Mouse (Mus musculus): ENCODE results near the gene Gdpd3.
A peak's percentile ranks its signal among the peaks of the same experiment; 100 is the strongest.
"Not testable (repeated sequence)": the region's sequence is repeated elsewhere in the genome, so short reads cannot be mapped to it uniquely, and the experiment has no call there.

Gene Gdpd3

DNA sequence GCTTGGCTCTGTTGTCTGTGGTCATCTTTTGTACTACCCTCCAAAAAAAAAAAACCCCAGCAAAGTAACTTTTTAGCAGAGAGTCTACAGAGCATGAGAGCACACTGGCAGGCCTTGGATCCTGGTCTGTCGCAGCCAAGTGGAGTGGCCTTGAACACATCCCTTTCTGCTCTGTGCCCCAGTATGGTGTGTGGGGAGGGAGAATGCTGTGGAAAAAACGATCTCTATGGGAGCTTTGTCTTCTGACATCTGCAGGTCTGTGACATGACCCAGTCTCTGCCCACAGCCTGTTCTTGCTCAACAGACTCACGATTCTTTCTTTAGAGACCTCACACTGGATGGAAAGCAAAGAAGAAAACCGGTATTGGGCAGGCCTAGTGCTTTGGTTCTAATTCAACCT is 5.2 kb upstream of the Gdpd3 start:
- DNase-seq (ENCODE audit: low spot score): no peak

DNA sequence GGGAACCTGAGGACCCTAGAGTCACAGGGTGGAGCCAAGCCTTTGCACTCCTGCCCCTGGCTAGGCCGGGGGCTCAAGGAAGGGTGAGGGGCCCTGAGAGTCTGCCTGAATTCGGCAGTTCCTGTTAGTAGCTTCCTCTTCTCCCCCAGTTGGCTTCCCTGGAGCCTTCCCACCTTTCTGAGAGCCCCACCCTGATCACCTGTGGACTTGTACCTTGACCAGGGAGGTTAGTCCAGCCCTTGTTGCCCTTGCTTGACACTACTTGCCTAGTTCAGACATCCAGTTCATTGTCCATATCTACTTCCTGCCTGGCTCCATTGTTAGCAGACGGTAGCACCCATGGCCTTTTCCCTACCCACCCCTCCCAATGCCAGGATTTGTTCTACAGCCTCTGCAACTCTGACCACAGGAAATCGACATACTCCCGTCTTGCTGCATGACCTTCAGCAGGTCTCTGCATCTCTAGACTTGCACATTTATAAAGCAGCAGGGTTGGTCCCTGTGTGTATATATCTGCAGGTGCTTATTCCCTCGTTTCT is 4.5 kb upstream of the Gdpd3 start:
- DNase-seq (ENCODE audit: low spot score): no peak

DNA sequence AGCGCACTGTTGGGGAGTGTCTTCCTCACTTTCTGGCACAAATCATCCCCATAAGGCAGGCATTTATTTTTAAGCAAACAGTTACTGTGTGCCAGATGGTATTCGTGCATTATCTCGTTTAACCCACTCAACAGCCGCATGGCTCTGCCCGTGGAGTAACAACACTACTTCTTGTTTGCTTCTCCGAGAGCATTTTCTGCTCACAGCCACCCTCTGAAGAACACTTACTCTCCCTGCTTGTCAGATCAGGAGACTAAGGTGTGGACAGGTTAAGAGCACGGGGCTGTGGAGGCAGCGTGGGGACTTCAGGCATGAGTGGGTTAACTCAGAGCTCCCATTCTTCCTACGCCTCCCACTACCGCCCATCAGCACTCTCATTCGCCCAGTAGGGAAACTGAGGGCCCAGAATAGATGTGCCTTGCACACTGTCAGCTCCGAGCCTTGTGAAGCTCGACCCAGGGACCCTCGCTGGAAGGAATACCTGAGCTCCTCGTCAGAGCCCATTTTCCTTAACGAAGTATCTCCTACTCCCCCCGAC is 3.6 kb upstream of the Gdpd3 start:
- no peak for DNase-seq (ENCODE audit: low spot score)

DNA sequence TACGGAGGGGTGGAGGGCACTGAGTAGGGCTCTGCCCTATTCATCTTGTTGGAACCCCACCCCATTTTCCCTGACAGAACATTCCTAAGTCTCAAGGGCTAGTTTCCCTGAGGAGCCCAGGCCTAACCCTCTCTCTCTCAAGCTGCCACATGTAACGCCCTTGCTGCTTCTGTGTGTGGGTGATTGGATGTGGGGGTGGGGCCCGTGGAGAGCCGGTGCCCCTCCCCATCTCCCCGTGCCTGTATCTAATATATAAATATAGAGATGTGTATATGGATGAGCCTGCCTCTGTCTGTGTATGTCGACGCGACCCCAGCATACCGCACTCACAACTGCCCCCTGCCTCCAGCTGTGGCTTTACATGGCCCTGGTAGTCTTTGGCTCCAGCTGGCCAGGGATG is 594 bp upstream of the Gdpd3 start:
- no peak for DNase-seq (ENCODE audit: low spot score)

DNA sequence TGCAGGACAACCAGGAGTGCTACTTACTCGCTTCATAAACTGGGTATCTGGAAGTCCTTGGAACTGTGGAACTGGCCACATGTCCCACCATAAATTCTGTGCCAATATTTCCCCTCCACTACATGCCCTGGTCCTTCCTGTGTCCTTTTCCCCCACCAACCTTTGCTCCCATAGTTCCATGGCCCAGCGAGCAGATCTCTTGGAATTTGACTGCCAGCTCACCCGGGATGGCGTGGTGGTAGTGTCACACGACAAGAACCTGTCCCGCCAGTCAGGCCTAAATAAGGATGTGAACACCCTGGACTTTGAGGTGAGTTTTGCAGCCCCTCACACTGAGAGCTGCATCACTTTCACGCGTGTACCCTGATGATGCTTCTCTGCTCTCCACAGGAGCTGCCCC is 867 bp downstream of the Gdpd3 start:
- DNase-seq (ENCODE audit: low spot score): no peak

DNA sequence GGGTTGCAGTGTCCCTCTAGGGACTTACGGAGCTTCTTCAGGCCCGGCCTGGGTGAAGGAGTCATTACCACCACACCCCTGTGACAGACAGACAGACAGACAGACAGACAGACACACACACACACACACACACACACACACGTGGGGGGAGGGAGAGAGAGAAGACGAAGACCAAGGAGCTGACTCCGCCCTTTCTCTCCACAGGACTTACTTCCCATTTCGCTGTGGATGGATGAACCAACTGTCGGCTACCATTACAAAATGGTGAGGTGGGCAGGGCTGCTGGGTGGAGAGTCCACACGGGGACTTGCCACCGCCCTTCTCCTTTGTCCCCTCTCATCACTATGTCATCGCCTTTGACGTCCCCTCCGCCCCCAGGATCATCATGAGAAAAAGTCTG is 4.7 kb downstream of the Gdpd3 start:
- no peak for DNase-seq (ENCODE audit: low spot score)

DNA sequence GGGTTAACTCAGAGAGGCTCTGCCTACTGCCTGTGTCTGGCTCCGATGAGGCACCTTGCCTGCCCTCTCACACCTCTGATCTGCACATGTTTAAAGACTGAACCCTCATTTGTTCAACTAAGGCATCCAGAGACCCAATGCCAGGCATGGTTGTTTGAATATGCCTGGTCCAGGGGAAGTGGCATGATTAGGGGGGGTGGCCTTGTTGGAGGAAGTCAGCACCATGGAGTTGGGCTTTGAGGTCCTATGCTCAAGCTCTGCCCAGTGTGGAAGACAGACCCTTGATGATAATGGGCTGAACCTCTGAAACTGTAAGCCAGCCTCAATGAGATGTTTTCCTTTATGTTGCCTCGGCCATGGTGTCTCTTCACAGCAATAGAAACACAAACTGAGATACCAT is 7.2 kb downstream of the Gdpd3 start:
- no peak for DNase-seq (ENCODE audit: low spot score)

DNA sequence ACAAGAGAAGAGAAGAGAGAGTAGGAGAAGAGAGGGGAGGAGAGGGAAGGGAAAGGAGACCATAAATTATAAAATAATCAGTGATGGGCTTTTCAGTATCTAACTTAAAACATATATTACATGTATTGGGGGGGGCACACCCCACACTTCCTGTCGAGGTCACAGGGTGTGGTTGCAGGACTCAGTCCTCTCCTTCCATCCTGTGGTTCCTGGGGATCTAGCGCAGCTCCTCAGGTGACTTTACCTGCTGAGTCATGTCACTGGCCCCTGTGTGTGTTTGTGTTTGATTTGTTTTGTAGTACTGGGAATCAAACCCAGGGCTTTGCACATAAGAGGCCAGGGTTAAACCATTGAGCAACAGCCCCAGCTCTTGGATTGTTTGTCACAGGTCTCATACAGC is 8.3 kb downstream of the Gdpd3 start:
- DNase-seq (ENCODE audit: low spot score): no peak

DNA sequence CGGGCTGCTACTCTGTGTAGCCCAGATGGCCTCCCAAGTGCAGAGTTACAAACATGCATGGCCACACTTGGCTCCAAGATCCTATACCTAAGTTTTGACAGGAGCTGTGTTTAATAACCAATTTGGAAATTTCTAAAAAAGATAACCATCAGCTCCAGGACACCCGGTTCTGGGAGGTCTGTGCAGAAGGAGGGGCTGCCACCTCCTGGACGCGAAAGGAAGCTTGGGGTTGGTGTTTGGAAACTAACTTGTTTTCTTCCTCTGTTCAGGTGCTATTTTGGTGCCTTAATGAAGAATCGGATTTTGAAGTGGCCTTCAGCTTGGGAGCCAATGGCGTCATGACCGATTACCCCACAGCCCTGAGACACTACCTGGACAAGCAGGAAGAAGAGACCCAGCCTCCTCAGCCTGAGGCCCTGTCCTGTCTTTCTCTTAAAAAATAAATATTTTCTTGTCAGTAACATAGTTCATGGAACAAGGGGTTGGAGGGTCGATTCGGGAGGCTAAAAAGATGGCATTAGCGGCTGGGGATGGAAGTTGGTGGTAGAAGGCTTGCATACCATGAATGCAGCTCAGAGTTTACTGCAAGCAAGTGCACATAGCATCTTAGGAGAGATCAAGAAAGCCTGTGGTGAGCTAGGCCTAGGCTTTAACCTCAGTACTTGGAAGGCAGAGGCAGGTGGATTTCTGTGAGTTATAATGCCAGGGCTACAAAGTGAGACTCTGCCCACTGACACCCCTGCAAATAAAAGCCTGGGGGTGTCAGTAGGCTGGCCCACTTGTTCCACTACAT is 9.2 kb downstream of the Gdpd3 start:
- no peak for DNase-seq (ENCODE audit: low spot score)

DNA sequence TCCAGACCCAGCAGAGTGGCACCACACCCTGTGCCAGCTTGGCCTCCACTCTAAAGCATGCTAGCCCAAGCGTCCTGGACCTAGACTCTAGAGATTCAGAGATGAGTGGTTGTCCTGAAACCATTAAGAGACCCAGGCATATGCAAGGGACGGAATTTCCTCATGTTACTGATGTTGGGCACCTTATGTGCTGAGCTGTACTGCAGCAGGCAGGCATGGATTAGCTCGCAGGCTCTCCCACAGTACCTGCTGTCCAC is 9.8 kb downstream of the Gdpd3 start:
- no peak for DNase-seq (ENCODE audit: low spot score)

DNA sequence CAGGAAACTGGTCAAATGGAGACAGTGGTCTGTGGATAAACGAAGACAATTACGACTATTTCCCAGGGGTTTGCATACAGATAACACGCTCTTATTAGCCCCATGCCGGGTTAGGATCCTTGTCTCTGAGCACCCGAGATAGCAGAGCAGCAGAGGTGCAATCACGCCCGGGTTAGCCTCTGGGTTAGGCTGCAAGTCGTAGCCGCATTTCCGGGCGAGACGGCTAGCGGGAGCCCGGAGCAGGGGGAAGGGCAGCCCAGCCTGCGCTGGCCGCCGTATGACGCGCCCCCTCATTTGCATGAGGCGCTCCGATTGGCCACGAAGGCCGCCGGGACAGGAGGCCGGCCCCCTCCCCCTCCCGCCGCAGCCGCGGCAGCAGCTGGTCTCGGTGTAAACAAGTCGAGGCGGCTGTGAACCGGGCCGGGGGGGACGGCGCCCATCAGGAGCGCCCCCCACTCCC is 10.5 kb downstream of the Gdpd3 start, which contains the start of gene Ypel3:
TSS of gene Ypel3 (plus strand) at position 358 of the 460 bp plus-strand sequence.
- peak; percentile 96 for DNase-seq (ENCODE audit: low spot score)

DNA sequence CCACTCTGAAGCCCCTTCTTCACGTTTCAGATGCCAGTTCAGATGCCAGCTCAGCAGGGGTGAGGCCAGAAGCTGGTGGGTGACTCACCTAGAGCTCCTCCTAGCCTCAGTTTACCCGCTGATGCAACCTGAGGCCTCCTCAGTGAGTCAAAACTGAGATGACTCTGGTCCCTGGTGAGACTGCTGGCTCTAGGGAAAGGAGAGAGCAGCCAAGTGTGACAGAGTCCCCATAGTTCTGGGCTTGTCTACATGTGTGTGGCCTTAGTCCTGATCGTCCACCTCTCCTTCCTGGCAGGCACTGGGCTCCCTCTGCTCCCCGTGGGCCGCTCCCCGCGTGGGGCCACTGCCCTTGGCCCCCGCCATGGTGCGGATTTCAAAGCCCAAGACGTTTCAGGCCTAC is 11.3 kb downstream of the Gdpd3 start:
- DNase-seq (ENCODE audit: low spot score): no peak

DNA sequence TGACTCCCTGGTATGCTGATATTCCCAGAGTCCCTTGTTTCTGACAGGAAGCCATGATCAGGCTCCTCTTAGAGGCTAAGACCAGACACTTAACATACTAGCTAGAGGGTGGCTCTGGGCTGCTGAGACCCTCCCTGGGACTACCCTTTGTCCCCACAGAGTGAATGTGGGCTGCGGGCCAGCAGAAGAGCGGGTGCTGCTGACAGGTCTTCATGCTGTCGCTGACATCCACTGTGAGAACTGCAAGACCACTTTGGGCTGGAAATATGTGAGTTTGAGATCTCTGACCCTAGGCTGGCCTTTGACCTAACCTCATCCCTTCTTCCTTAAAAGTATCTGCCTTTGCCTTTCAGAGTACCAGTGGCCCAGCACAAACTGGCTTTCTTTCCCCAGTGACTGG is 12.0 kb downstream of the Gdpd3 start:
- no peak for DNase-seq (ENCODE audit: low spot score)

DNA sequence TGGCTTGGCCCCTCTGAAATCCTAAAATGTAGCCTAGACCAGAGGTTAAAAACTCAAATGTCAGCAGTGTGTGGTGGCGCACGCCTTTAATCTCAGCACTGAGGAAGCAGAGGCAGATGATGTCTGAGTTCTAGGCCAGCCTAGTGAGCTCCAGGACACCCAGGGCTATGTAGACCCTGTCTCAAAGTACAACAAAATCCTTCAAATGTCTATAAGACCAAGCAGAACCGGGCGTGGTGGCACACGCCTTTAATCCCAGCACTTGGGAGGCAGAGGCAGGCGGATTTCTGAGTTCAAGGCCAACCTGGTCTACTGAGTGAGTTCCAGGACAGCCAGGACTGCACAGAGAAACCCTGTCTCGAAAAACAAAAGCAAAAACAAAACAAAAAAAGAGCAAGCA is 13.0 kb downstream of the Gdpd3 start:
- not testable (repeated sequence) for DNase-seq (ENCODE audit: low spot score)

DNA sequence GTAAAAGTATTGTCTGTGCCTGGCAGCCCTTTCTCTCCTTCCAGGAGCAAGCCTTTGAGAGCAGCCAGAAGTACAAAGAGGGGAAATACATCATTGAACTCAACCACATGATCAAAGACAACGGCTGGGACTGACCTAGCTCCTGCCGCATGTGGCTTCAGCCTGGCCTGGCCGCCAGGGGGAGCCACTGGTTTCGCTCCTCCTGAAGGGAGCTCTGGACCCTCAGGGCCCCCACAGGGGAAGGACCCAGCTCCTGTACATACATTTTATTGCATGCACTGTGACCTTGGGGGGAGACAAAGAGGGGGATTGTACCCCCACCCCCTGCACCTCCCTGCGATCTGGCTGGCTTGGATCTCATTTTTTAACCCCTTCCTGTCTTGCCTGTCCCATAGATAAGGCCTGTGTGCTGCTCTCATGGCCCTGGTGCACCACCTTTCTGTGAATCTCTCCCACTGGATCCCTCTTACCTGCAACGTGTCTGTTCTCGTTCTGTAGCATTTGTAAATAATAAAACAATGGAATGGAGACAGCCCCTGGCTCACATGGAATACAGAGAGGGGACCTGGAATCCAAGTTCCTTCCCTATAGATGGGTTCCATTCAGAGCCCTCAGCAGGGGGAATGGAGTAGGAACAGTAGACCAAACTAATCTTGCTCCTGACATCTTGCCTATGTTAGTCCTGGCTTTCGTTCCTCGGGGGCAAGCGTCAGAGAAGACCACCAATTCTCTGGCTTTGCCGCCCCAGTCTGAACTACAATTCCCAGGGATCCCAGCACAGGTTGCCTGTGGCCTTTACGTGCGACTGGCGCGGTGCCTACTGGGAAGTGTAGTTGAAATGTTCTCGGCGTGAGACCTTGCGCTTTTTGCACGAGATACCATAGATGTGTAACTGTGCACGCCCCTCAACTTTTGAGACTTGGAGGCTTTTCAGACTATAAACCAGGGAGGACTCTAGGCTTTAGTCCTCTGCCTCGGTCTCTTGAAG is 14.1 kb downstream of the Gdpd3 start:
- DNase-seq (ENCODE audit: low spot score): peak; percentile 95

DNA sequence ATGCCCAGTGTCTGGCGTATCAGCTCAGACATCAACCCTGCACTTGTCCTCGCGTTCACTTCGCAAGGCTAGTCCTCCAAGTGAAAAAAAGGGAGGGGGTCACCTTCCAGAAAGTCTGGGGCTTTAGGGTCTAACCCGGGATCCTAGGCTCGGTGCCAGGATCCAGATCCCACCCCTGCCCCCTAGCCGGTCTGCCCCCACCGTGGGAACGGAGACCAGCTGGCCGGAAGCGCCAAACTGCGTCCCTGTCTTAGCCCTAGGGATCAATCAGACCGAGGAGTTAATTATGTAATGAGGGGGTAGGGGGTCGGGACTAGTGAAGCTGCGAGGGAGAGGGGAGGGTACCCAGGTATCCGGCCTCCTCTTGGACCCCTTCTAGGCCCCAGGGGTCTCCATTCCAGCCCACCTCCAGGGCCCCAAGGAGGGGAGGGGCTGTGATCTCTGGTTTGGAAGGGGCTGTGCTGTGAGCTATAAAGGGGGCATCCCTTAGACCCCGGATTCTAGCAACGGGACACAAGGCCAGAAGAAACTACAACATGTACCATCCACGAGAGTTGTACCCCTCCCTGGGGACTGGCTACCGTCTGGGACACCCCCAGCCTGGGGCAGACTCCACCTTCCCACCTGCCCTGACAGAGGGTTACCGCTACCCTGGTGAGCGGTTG is 15.0 kb downstream of the Gdpd3 start, which contains the start of gene Tbx6:
TSS of gene Tbx6 (plus strand) at position 513 of the 665 bp plus-strand sequence.
- peak; percentile 70 for DNase-seq (ENCODE audit: low spot score)

DNA sequence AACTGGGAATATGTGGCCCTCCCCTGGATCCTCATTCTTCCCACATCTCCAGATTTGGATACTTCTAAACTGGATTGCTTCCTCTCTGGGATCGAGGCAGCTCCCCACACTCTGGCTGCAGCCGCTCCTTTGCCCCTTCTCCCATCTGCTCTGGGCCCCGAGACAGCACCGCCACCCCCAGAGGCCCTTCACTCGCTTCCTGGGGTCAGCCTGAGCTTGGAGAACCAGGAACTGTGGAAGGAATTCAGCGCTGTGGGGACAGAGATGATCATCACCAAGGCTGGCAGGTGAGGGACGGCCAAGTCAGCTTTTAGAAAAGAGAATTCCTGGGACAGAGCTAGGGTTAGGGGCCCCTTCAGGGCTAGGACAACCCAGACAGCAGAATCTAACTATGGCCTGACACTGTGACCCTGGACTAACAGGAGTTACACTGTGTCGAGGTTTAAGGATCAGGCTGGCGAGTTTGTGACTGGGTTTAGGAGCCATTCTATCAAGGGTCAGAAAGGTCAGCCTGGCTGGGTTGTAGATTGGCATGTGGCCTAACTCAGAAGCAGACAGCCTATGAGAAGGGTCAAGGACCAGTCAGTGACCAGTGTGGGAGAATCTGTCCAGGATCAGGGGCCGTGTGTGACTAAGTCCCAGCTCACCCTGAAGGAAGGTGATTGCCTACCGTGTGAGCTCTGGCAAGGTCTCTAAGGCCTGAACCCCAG is 15.7 kb downstream of the Gdpd3 start:
- DNase-seq (ENCODE audit: low spot score): no peak

DNA sequence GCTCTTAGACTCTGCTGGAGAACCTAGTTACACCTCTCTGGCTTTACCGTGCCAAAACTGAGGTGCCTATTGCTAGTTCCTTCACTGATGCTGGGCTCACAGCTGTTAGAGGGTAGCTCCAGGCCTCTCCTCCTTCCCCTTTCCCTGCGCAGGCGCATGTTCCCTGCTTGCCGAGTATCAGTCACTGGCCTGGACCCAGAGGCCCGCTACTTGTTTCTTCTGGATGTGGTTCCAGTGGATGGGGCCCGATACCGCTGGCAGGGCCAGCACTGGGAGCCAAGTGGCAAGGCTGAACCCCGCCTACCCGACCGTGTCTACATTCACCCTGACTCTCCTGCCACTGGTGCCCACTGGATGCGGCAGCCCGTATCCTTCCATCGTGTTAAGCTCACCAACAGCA is 16.6 kb downstream of the Gdpd3 start:
- DNase-seq (ENCODE audit: low spot score): no peak

DNA sequence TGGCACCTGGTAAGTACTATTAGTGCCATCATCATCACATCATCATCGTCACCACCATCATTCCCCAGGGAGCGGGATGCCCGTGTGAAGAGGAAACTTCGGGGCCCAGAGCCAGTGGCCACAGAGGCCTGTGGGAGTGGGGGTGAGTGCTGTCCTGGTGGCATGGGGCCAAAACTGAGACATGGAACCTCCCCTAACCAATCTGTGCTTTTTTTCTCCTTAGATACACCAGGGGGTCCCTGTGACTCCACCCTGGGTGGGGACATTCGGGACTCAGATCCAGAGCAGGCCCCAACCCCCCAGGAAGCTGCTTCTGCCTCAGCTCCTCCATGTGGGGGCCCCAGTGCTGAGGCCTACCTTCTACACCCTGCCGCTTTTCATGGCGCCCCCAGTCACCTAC is 18.3 kb downstream of the Gdpd3 start:
- peak; percentile 64 for DNase-seq (ENCODE audit: low spot score)

DNA sequence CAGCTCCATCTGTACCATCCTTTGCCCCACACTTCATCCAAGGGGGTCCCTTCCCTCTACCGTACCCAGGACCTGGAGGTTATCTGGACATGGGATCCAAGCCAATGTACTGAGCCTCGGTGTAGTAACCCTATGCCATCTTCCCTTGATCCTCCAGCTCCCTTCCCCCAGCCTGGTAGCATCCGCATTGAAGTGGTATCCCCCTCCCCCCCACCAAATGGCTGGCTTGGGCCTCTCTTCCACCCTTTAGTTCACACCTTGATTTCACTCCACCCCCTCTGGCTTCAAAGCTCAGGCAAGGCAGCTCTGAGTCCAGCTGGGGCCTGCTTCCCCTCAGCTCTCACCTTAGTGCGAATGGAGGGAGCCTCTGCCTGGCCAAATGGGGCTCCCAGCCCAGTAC is 18.9 kb downstream of the Gdpd3 start:
- DNase-seq (ENCODE audit: low spot score): no peak

DNA sequence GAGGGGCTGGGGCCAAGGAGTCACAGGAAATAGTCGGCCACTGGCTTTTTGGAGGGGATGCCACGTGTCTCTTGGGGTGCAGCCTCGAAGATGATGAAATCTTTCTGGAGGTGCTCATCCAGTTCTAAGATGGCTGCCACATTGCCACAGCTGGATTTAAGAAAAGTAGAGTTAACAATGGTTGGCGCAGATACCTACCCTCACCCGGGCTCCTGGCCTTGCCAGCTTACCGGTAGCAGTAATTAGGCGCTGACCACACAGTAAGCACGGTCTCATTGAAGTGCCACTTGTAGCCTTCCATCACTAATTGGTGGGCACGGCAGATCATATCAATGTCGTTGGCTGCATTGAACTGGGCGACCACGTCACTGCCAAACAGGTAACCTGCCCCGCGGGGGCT is 20.0 kb downstream of the Gdpd3 start:
- DNase-seq (ENCODE audit: low spot score): no peak

Data from testis, postnatal 10 days (tissue).